Mouse (Mus musculus) layer of hippocampus, adult 9-11 months (tissue): ENCODE results near the gene Slc2a13.
A peak's percentile ranks its signal among the peaks of the same experiment; 100 is the strongest.

Experiments used
- DNase-seq: peaks from one replicate; pipeline ENCODE4 v3.0.0; 2022

Gene Slc2a13

GRCm38 (mm10) chr15:91573111-91573538 lies at the start of gene Slc2a13:
TSS of gene Slc2a13 (minus strand) at chr15:91573261.
- peak; percentile 88 for DNase-seq

GRCm38 (mm10) chr15:91616016-91616415 lies 43.0 kb upstream of the Slc2a13 start:
- no peak for DNase-seq

- no peak for DNase-seq
These were observed 42.5 kb upstream of the Slc2a13 start for GRCm38 (mm10) chr15:91615532-91615931.

- peak; percentile 85 for DNase-seq
These were observed 41.1 kb upstream of the Slc2a13 start for GRCm38 (mm10) chr15:91613981-91614665.

GRCm38 (mm10) chr15:91609713-91610112 lies 36.7 kb upstream of the Slc2a13 start:
- DNase-seq = no peak

- DNase-seq = no peak
These were observed 35.8 kb upstream of the Slc2a13 start for GRCm38 (mm10) chr15:91608811-91609210.

GRCm38 (mm10) chr15:91601197-91601596 lies 28.1 kb upstream of the Slc2a13 start:
- peak; percentile 48 for DNase-seq

GRCm38 (mm10) chr15:91597290-91597689 lies 24.2 kb upstream of the Slc2a13 start:
- DNase-seq = no peak

GRCm38 (mm10) chr15:91574492-91574891 lies 1.4 kb upstream of the Slc2a13 start:
- peak; percentile 74 for DNase-seq

GRCm38 (mm10) chr15:91572421-91573069 lies 516 bp downstream of the Slc2a13 start:
- DNase-seq = no peak

GRCm38 (mm10) chr15:91571981-91572380 lies 1.1 kb downstream of the Slc2a13 start:
- DNase-seq = no peak

- DNase-seq = no peak
These were observed 6.3 kb downstream of the Slc2a13 start for GRCm38 (mm10) chr15:91566784-91567183.

- no peak for DNase-seq
These were observed 7.9 kb downstream of the Slc2a13 start for GRCm38 (mm10) chr15:91565025-91565605.

GRCm38 (mm10) chr15:91561728-91562127 lies 11.3 kb downstream of the Slc2a13 start:
- no peak for DNase-seq

- DNase-seq = no peak
These were observed 17.7 kb downstream of the Slc2a13 start for GRCm38 (mm10) chr15:91555336-91555736.

- DNase-seq = no peak
These were observed 24.3 kb downstream of the Slc2a13 start for GRCm38 (mm10) chr15:91548586-91549268.

GRCm38 (mm10) chr15:91544586-91544985 lies 28.5 kb downstream of the Slc2a13 start:
- DNase-seq = no peak

- no peak for DNase-seq
These were observed 34.6 kb downstream of the Slc2a13 start for GRCm38 (mm10) chr15:91538439-91538838.

GRCm38 (mm10) chr15:91526876-91527275 lies 46.2 kb downstream of the Slc2a13 start:
- DNase-seq = no peak

- no peak for DNase-seq
These were observed 46.9 kb downstream of the Slc2a13 start for GRCm38 (mm10) chr15:91526166-91526565.

GRCm38 (mm10) chr15:91524451-91524850 lies 48.6 kb downstream of the Slc2a13 start:
- DNase-seq = no peak

GRCm38 (mm10) chr15:91503291-91503690 lies 69.8 kb downstream of the Slc2a13 start:
- no peak for DNase-seq

GRCm38 (mm10) chr15:91502661-91503060 lies 70.4 kb downstream of the Slc2a13 start:
- peak; percentile 29 for DNase-seq
